Mouse (Mus musculus): Measurements from ENCODE around the gene Ablim2. TPM values are rescaled to one million over a fixed set of nuclear protein-coding genes. Genes with fewer than 3 reads are reported as not detected.

The Ablim2 gene
- total RNA-seq, 2 experiments from 2014 or later = 36.6 to 37.1 TPM

- intact Hi-C loops (cut with DNase I) = no loop called here
- no peak for DNase-seq
These were observed 141.3 kb downstream of the Ablim2 start for GRCm38 (mm10) chr5:35898994-35899393.

- no peak for DNase-seq
- intact Hi-C loops (cut with DNase I) = no loop called here
These were observed 142.9 kb downstream of the Ablim2 start for GRCm38 (mm10) chr5:35900401-35901225.

- no peak for DNase-seq
- intact Hi-C loops (cut with DNase I) = no loop called here
These were observed 143.6 kb downstream of the Ablim2 start for GRCm38 (mm10) chr5:35901226-35901809.

GRCm38 (mm10) chr5:35903456-35903855 lies 145.8 kb downstream of the Ablim2 start:
- intact Hi-C loops (cut with DNase I) = no loop called here
- no peak for DNase-seq

- intact Hi-C loops (cut with DNase I) = no loop called here
These were observed 147.6 kb downstream of the Ablim2 start for GRCm38 (mm10) chr5:35905283-35905682.

GRCm38 (mm10) chr5:35907090-35907489 lies 149.4 kb downstream of the Ablim2 start:
- intact Hi-C loops (cut with DNase I) = no loop called here
- DNase-seq = no peak

More at GRCm38 (mm10) chr5:35905283-35905682, 147.6 kb downstream of the Ablim2 start:
- no peak for DNase-seq

- DNase-seq = peak in 1 of 2 experiments; percentile 44
- intact Hi-C loops (cut with DNase I) = no loop called here
These were observed 150.2 kb downstream of the Ablim2 start for GRCm38 (mm10) chr5:35907633-35908426.

- no peak for DNase-seq
- intact Hi-C loops (cut with DNase I) = no loop called here
These were observed 151.2 kb downstream of the Ablim2 start for GRCm38 (mm10) chr5:35908626-35909443.

GRCm38 (mm10) chr5:35915629-35916300 lies 158.1 kb downstream of the Ablim2 start:
- intact Hi-C loops (cut with DNase I) = no loop called here
- no peak for DNase-seq

GRCm38 (mm10) chr5:35916666-35917065 lies 159.0 kb downstream of the Ablim2 start:
- intact Hi-C loops (cut with DNase I) = no loop called here
- DNase-seq = no peak

GRCm38 (mm10) chr5:35918387-35918786 lies 160.7 kb downstream of the Ablim2 start:
- no peak for DNase-seq
- intact Hi-C loops (cut with DNase I) = no loop called here

GRCm38 (mm10) chr5:35920076-35920475 lies 162.4 kb downstream of the Ablim2 start:
- no peak for DNase-seq

GRCm38 (mm10) chr5:35920557-35920956 lies 162.9 kb downstream of the Ablim2 start:
- no peak for DNase-seq
- intact Hi-C loops (cut with DNase I) = no loop called here

More at GRCm38 (mm10) chr5:35920076-35920475, 162.4 kb downstream of the Ablim2 start:
- intact Hi-C loops (cut with DNase I) = no loop called here

GRCm38 (mm10) chr5:35921141-35921540 lies 163.5 kb downstream of the Ablim2 start:
- no peak for DNase-seq
- intact Hi-C loops (cut with DNase I) = no loop called here

- DNase-seq = peak in 1 of 2 experiments; percentile 46
- intact Hi-C loops (cut with DNase I) = no loop called here
These were observed 164.0 kb downstream of the Ablim2 start for GRCm38 (mm10) chr5:35921595-35922254.

- intact Hi-C loops (cut with DNase I) = no loop called here
- DNase-seq = no peak
These were observed 165.8 kb downstream of the Ablim2 start for GRCm38 (mm10) chr5:35923448-35923847.

- no peak for DNase-seq
- intact Hi-C loops (cut with DNase I) = no loop called here
These were observed 167.5 kb downstream of the Ablim2 start for GRCm38 (mm10) chr5:35925171-35925634.

- DNase-seq = no peak
- intact Hi-C loops (cut with DNase I) = no loop called here
These were observed 168.8 kb downstream of the Ablim2 start for GRCm38 (mm10) chr5:35926511-35926910.

GRCm38 (mm10) chr5:35931296-35931695 lies 173.6 kb downstream of the Ablim2 start:
- intact Hi-C loops (cut with DNase I) = no loop called here
- DNase-seq = no peak
